Mouse (Mus musculus) myocyte (in vitro differentiated cells): ENCODE data around the gene Tshz2. TPM values are rescaled to one million over a fixed set of nuclear protein-coding genes. Genes with fewer than 3 reads are reported as not detected.

Experiments
- H3K27me3 ChIP-seq: one replicate; pipeline ENCODE4 v1.6.1; 2011; ENCODE audit not compliant: control insufficient read depth, insufficient read depth, insufficient read length
- H3K36me3 ChIP-seq: one replicate; pipeline ENCODE4 v1.6.1; 2011; ENCODE audit not compliant: control insufficient read depth, insufficient read depth
- H3K4me2 ChIP-seq: one replicate; pipeline ENCODE4 v1.6.1; 2011; ENCODE audit warnings: low read depth, control low read depth
- H3K4me3 ChIP-seq: one replicate; pipeline ENCODE4 v1.5.1; 2011; ENCODE audit warnings: mild to moderate bottlenecking, control low read depth, moderate library complexity
- H3K79me2 ChIP-seq: one replicate; pipeline ENCODE4 v1.6.1; 2011; ENCODE audit not compliant: control insufficient read depth, insufficient read depth
- H3ac ChIP-seq: one replicate; pipeline ENCODE4 v1.6.1; 2011; ENCODE audit not compliant: control insufficient read depth, insufficient read length
- CEBPB ChIP-seq: IDR thresholded peaks from 2 replicates; pipeline ENCODE4 v1.6.1; 2011; ENCODE audit warnings: mild to moderate bottlenecking, moderate library complexity; ENCODE audit not compliant: poor library complexity, insufficient read depth, severe bottlenecking
- E2F4 ChIP-seq: IDR thresholded peaks from one replicate; pipeline ENCODE4 v1.6.1; 2011; ENCODE audit warnings: mild to moderate bottlenecking, control low read depth, moderate library complexity; ENCODE audit not compliant: insufficient read depth
- MAX ChIP-seq: IDR thresholded peaks from one replicate; pipeline ENCODE4 v1.6.1; 2011; ENCODE audit warnings: low read depth, mild to moderate bottlenecking, control low read depth
- MYOD1 ChIP-seq, 3 experiments: IDR thresholded peaks; one replicate each; pipeline ENCODE4 v1.6.1; 2011; ENCODE audit warnings: control low read depth in 2 of 3, low read depth in 2 of 3, mild to moderate bottlenecking in 2 of 3, moderate library complexity in 1 of 3; ENCODE audit not compliant: insufficient read length in 2 of 3, control insufficient read depth in 1 of 3
- MYOG ChIP-seq, 3 experiments: IDR thresholded peaks; one replicate each; pipeline ENCODE4 v1.6.1; 2011; ENCODE audit warnings: control low read depth in 2 of 3, low read depth in 2 of 3, mild to moderate bottlenecking in 2 of 3; ENCODE audit not compliant: insufficient read length in 2 of 3, control insufficient read depth in 1 of 3, insufficient read depth in 1 of 3
- POLR2A ChIP-seq: IDR thresholded peaks from one replicate; pipeline ENCODE4 v1.6.1; 2011; ENCODE audit warnings: low read depth, mild to moderate bottlenecking, control low read depth, moderate library complexity; ENCODE audit not compliant: insufficient read length
- POLR2AphosphoS2 ChIP-seq: IDR thresholded peaks from one replicate; pipeline ENCODE4 v1.6.1; 2011; ENCODE audit warnings: low read depth, control low read depth; ENCODE audit not compliant: insufficient read length
- REST ChIP-seq: IDR thresholded peaks from one replicate; pipeline ENCODE4 v1.6.1; 2011; ENCODE audit warnings: mild to moderate bottlenecking, control low read depth, moderate library complexity; ENCODE audit not compliant: insufficient read depth, insufficient read length
- SRF ChIP-seq: IDR thresholded peaks from one replicate; pipeline ENCODE4 v1.6.1; 2011; ENCODE audit warnings: low read depth; ENCODE audit not compliant: control insufficient read depth, insufficient read length
- TCF12 ChIP-seq: IDR thresholded peaks from one replicate; pipeline ENCODE4 v1.6.1; 2011; ENCODE audit warnings: mild to moderate bottlenecking, control low read depth; ENCODE audit not compliant: poor library complexity, insufficient read depth, severe bottlenecking
- TCF3 ChIP-seq: IDR thresholded peaks from one replicate; pipeline ENCODE4 v1.6.1; 2011; ENCODE audit warnings: low read depth, control low read depth; ENCODE audit not compliant: insufficient read length
- USF1 ChIP-seq: IDR thresholded peaks from one replicate; pipeline ENCODE4 v1.6.1; 2011; ENCODE audit warnings: low read depth, mild to moderate bottlenecking, control low read depth, moderate library complexity
- polyA plus RNA-seq: library from polyadenylated mRNA; unstranded; fragments of >200 nt; fragmentation: generic; extraction: Trizol; gene quantifications from one replicate; pipeline ENCODE4 v1.2.1, GENCODE M21; 2012; ENCODE audit warnings: missing spikeins

Tshz2 gene
- polyA plus RNA-seq, 1 experiment: not detected

DNA sequence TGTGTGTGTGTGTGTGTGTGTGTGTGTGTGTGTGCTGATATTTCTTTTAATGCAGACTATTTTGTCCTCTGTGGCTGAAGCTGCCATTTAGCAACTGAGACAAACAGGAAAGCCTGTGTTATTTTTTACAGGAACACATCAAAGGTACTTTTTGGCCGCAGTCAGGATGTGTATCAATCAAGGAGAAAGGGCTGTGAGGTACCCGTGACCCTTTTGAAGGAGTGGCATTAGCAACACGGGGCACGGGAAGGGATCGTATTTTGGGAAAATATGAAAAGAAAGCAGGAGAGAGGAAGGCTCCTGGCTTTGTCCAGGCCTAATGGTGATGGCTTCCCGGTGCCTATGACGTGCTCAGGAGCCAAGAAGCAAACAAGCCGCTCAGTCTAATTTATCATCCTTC lies 31.0 kb downstream of the Tshz2 start:
- Histone ChIP-seq H3K79me2 (no peaks in the 10 kb centered on the region), H3K4me2 (no peak overlapping the region), H3K27me3 (no peaks in the 10 kb centered on the region), H3K36me3 (no peaks in the 10 kb centered on the region), H3ac (no peak overlapping the region), H3K4me3 (no peak overlapping the region)
- TF ChIP-seq TCF3 (no peak), CEBPB (no peak), USF1 (no peak), SRF (no peak), POLR2A (no peak), POLR2AphosphoS2 (no peak), MYOD1 (IDR thresholded peaks at IDR 0.05; ENCODE audit: control insufficient read depth in 1 of 3, insufficient read length in 2 of 3, low read depth in 2 of 3) (no peak), MYOG (IDR thresholded peaks at IDR 0.05; ENCODE audit: control insufficient read depth in 1 of 3, insufficient read depth in 1 of 3, insufficient read length in 2 of 3, low read depth in 2 of 3) (no peak), TCF12 (no peak), MAX (no peak), REST (no peak), E2F4 (no peak)

- Histone ChIP-seq H3K27me3 (no peaks in the 10 kb centered on the region), H3K4me2 (no peak overlapping the region), H3ac (no peak overlapping the region), H3K79me2 (no peaks in the 10 kb centered on the region), H3K36me3 (no peaks in the 10 kb centered on the region), H3K4me3 (no peak overlapping the region)
- TF ChIP-seq TCF12: no peak
- no peak for TF ChIP-seq CEBPB
- no peak for TF ChIP-seq REST
- no peak for TF ChIP-seq MAX
- no peak for TF ChIP-seq MYOD1 (IDR thresholded peaks at IDR 0.05; ENCODE audit: control insufficient read depth in 1 of 3, insufficient read length in 2 of 3, low read depth in 2 of 3)
- TF ChIP-seq USF1: no peak
- no peak for TF ChIP-seq E2F4
- no peak for TF ChIP-seq MYOG (IDR thresholded peaks at IDR 0.05; ENCODE audit: control insufficient read depth in 1 of 3, insufficient read depth in 1 of 3, insufficient read length in 2 of 3, low read depth in 2 of 3)
- no peak for TF ChIP-seq POLR2A
- TF ChIP-seq SRF: no peak
- TF ChIP-seq TCF3: no peak
Observed at GRCm38 (mm10) chr2:169671264-169671663, 38.5 kb downstream of the Tshz2 start.

- Histone ChIP-seq H3K27me3 (no peaks in the 10 kb centered on the region), H3K4me2 (no peak overlapping the region), H3K79me2 (no peaks in the 10 kb centered on the region), H3ac (no peak overlapping the region), H3K4me3 (no peak overlapping the region), H3K36me3 (no peaks in the 10 kb centered on the region)
- no peak for TF ChIP-seq CEBPB
- TF ChIP-seq TCF3: no peak
- no peak for TF ChIP-seq MYOD1 (IDR thresholded peaks at IDR 0.05; ENCODE audit: control insufficient read depth in 1 of 3, insufficient read length in 2 of 3, low read depth in 2 of 3)
- no peak for TF ChIP-seq REST
- TF ChIP-seq MYOG (IDR thresholded peaks at IDR 0.05; ENCODE audit: control insufficient read depth in 1 of 3, insufficient read depth in 1 of 3, insufficient read length in 2 of 3, low read depth in 2 of 3): no peak
- no peak for TF ChIP-seq SRF
- no peak for TF ChIP-seq E2F4
- TF ChIP-seq POLR2AphosphoS2: no peak
- TF ChIP-seq USF1: no peak
- no peak for TF ChIP-seq TCF12
- no peak for TF ChIP-seq MAX
- TF ChIP-seq POLR2A: no peak
Observed at GRCm38 (mm10) chr2:169673786-169674185, 41.0 kb downstream of the Tshz2 start.

GRCm38 (mm10) chr2:169674209-169674608 lies 41.4 kb downstream of the Tshz2 start:
- TF ChIP-seq TCF3 (no peak), REST (no peak), USF1 (no peak), CEBPB (no peak), TCF12 (no peak), E2F4 (no peak), MYOD1 (IDR thresholded peaks at IDR 0.05; ENCODE audit: control insufficient read depth in 1 of 3, insufficient read length in 2 of 3, low read depth in 2 of 3) (no peak), POLR2AphosphoS2 (no peak)

GRCm38 (mm10) chr2:169679264-169679663 lies 46.5 kb downstream of the Tshz2 start:
- no peaks in the 10 kb centered on the region for H3K27me3 ChIP-seq
- TF ChIP-seq TCF3: no peak
- no peak for TF ChIP-seq MAX
- no peak for TF ChIP-seq POLR2A
- no peak for TF ChIP-seq TCF12
- TF ChIP-seq USF1: no peak
- TF ChIP-seq E2F4: no peak
- TF ChIP-seq POLR2AphosphoS2: no peak
- no peak for TF ChIP-seq MYOG (IDR thresholded peaks at IDR 0.05; ENCODE audit: control insufficient read depth in 1 of 3, insufficient read depth in 1 of 3, insufficient read length in 2 of 3, low read depth in 2 of 3)
- TF ChIP-seq MYOD1 (IDR thresholded peaks at IDR 0.05; ENCODE audit: control insufficient read depth in 1 of 3, insufficient read length in 2 of 3, low read depth in 2 of 3): no peak
- no peak for TF ChIP-seq SRF
- TF ChIP-seq CEBPB: no peak
- no peak for TF ChIP-seq REST
- H3K36me3 ChIP-seq: no peaks in the 10 kb centered on the region
- no peak overlapping the region for H3K4me2 ChIP-seq
- no peak overlapping the region for H3ac ChIP-seq
- H3K4me3 ChIP-seq: no peak overlapping the region
- H3K79me2 ChIP-seq: no peaks in the 10 kb centered on the region

More at GRCm38 (mm10) chr2:169674209-169674608, 41.4 kb downstream of the Tshz2 start:
- no peak overlapping the region for H3K4me2 ChIP-seq
- H3K27me3 ChIP-seq: no peaks in the 10 kb centered on the region
- no peaks in the 10 kb centered on the region for H3K36me3 ChIP-seq
- no peaks in the 10 kb centered on the region for H3K79me2 ChIP-seq
- H3K4me3 ChIP-seq: no peak overlapping the region
- H3ac ChIP-seq: no peak overlapping the region
